In genomic region chr4:95247977-95248376, GRCm38 (mm10) we compare ENCODE assay signal across 32 mouse cellular contexts.
DNase-seq lines count a peak whose midpoint lies in the region; ATAC-seq and TF ChIP-seq lines count a peak whose summit lies in the region.
"Had no signal": no experiment of that assay in that cellular context is flagged by ENCODE, and none has a peak within 500 bp of the region (broad histone marks: within the 10 kb centered on the region; RNA-seq: fewer than 3 reads in every experiment).

No protein-coding gene starts in this region.

- no peak overlapping the region for H3K4me3 ChIP-seq in hindbrain, embryonic 14.5 days (replicated peaks; ENCODE audit: low read length)
- no peak overlapping the region for H3K4me3 ChIP-seq in hindbrain, embryonic 11.5 days (ENCODE audit: low read depth, low read length)
- no peak overlapping the region for H3K4me3 ChIP-seq in layer of hippocampus, adult 2 months
- H3K4me3 ChIP-seq: embryonic facial prominence, embryonic 13.5 days; forebrain, embryonic 10.5 days; forebrain, embryonic 15.5 days; hindbrain, embryonic 15.5 days; kidney, embryonic 15.5 days; limb, embryonic 12.5 days; liver, embryonic 15.5 days; megakaryocyte, embryonic 14.5 days; midbrain, embryonic 12.5 days; myocyte; neural tube, embryonic 12.5 days had no signal

- peak; percentile 6 for DNase-seq in hindbrain, embryonic 14.5 days (ENCODE audit: low spot score)
- no peak for DNase-seq in hindbrain, embryonic 11.5 days (ENCODE audit: low spot score)
- DNase-seq in lung, postnatal 14 days: peak; percentile 7
- DNase-seq in lung, postnatal 25 days (ENCODE audit: low spot score): no peak
- DNase-seq in left cerebral cortex, adult 9 months (ENCODE audit: low spot score in 2 of 2): no peak
- no peak for DNase-seq in layer of hippocampus, adult 2 months (ENCODE audit: low spot score in 2 of 2)
- DNase-seq: cerebellum, adult 9-10 months; gastrocnemius, postnatal 14 days; heart, adult 18-20 months; heart, postnatal 4 days; kidney, adult 11 months; layer of hippocampus, adult 9-11 months; lung, postnatal 10 days; right cerebral cortex, adult 18-20 months; spleen, adult 18-20 months; thymus, postnatal 25 days had no signal

- no peak overlapping the region for H3K9ac ChIP-seq in hindbrain, embryonic 14.5 days
- H3K9ac ChIP-seq in hindbrain, embryonic 11.5 days (ENCODE audit: low read depth, low read length): no peak overlapping the region
- H3K9ac ChIP-seq: embryonic facial prominence, embryonic 13.5 days; forebrain, embryonic 15.5 days; hindbrain, embryonic 15.5 days; kidney, embryonic 15.5 days; limb, embryonic 12.5 days; liver, embryonic 15.5 days; midbrain, embryonic 12.5 days; neural tube, embryonic 12.5 days had no signal

- TF ChIP-seq CTCF in layer of hippocampus, adult 2 months (conservative IDR thresholded peaks at IDR 0.05): no peak

- no peaks in the 10 kb centered on the region for H3K9me3 ChIP-seq in hindbrain, embryonic 14.5 days (ENCODE audit: control insufficient read depth, low read length)
- no peaks in the 10 kb centered on the region for H3K9me3 ChIP-seq in hindbrain, embryonic 11.5 days (ENCODE audit: control insufficient read depth, low read length)
- H3K9me3 ChIP-seq: embryonic facial prominence, embryonic 13.5 days; forebrain, embryonic 10.5 days; forebrain, embryonic 15.5 days; G1E; hindbrain, embryonic 15.5 days; kidney, embryonic 15.5 days; limb, embryonic 12.5 days; liver, embryonic 15.5 days; megakaryocyte, embryonic 14.5 days; midbrain, embryonic 12.5 days; neural tube, embryonic 12.5 days had no signal

- no peaks in the 10 kb centered on the region for H3K4me1 ChIP-seq in hindbrain, embryonic 14.5 days (replicated peaks; ENCODE audit: control insufficient read depth, insufficient read depth, low read length)
- no peaks in the 10 kb centered on the region for H3K4me1 ChIP-seq in hindbrain, embryonic 11.5 days (replicated peaks; ENCODE audit: control insufficient read depth, insufficient read depth, low read length)
- H3K4me1 ChIP-seq: embryonic facial prominence, embryonic 13.5 days; forebrain, embryonic 15.5 days; hindbrain, embryonic 15.5 days; kidney, embryonic 15.5 days; liver, embryonic 15.5 days; midbrain, embryonic 12.5 days; neural tube, embryonic 12.5 days had no signal

- no peak overlapping the region for H3K4me2 ChIP-seq in hindbrain, embryonic 14.5 days (replicated peaks)
- no peak overlapping the region for H3K4me2 ChIP-seq in hindbrain, embryonic 11.5 days (replicated peaks; ENCODE audit: low read depth, low read length)
- H3K4me2 ChIP-seq: embryonic facial prominence, embryonic 13.5 days; forebrain, embryonic 15.5 days; heart, embryonic 11.5 days; hindbrain, embryonic 15.5 days; kidney, embryonic 15.5 days; limb, embryonic 12.5 days; liver, embryonic 15.5 days; midbrain, embryonic 12.5 days; neural tube, embryonic 12.5 days had no signal

- H3K36me3 ChIP-seq in hindbrain, embryonic 14.5 days (replicated peaks; ENCODE audit: control insufficient read depth, insufficient read depth): no peaks in the 10 kb centered on the region
- H3K36me3 ChIP-seq in hindbrain, embryonic 11.5 days (ENCODE audit: control insufficient read depth, insufficient read depth, low read length): no peaks in the 10 kb centered on the region
- H3K36me3 ChIP-seq: embryonic facial prominence, embryonic 13.5 days; forebrain, embryonic 10.5 days; forebrain, embryonic 15.5 days; G1E; hindbrain, embryonic 15.5 days; kidney, embryonic 15.5 days; limb, embryonic 12.5 days; liver, embryonic 15.5 days; midbrain, embryonic 12.5 days; neural tube, embryonic 12.5 days had no signal

- 77% methylated on average over 1 of the region's 1 CpGs for WGBS in hindbrain, embryonic 14.5 days
- WGBS in hindbrain, embryonic 11.5 days: 90% methylated on average over 1 of the region's 1 CpGs

- H3K27ac ChIP-seq in hindbrain, embryonic 14.5 days: no peak overlapping the region
- no peak overlapping the region for H3K27ac ChIP-seq in hindbrain, embryonic 11.5 days (ENCODE audit: low read depth, low read length)
- H3K27ac ChIP-seq in layer of hippocampus, adult 2 months: no peak overlapping the region
- H3K27ac ChIP-seq: embryonic facial prominence, embryonic 13.5 days; forebrain, embryonic 10.5 days; forebrain, embryonic 15.5 days; hindbrain, embryonic 15.5 days; kidney, embryonic 15.5 days; limb, embryonic 12.5 days; liver, embryonic 15.5 days; midbrain, embryonic 12.5 days; neural tube, embryonic 12.5 days had no signal

- no peak for ATAC-seq in hindbrain, embryonic 14.5 days (ENCODE audit: low FRiP score)
- ATAC-seq in hindbrain, embryonic 11.5 days (ENCODE audit: low FRiP score): no peak
- ATAC-seq in common myeloid progenitor, adult 5-6 weeks (replicated peaks; ENCODE audit: low read depth, poor library complexity, severe bottlenecking): peak; percentile 63; the same call in 1 of the 2 replicates
- ATAC-seq: forebrain, embryonic 15.5 days; inflammation-experienced regulatory T-cells, adult 6 months; Patski had no signal

- H3K27me3 ChIP-seq in hindbrain, embryonic 14.5 days (ENCODE audit: control insufficient read depth, insufficient read depth, low read length): no peaks in the 10 kb centered on the region
- H3K27me3 ChIP-seq in hindbrain, embryonic 11.5 days (ENCODE audit: control insufficient read depth, insufficient read depth, low read length): no peaks in the 10 kb centered on the region
- H3K27me3 ChIP-seq: embryonic facial prominence, embryonic 13.5 days; forebrain, embryonic 15.5 days; hindbrain, embryonic 15.5 days; kidney, embryonic 15.5 days; limb, embryonic 12.5 days; liver, embryonic 15.5 days; megakaryocyte, embryonic 14.5 days; midbrain, embryonic 12.5 days; neural tube, embryonic 12.5 days; Patski had no signal

Comparison
In these comparisons a context has a peak if more than half of its experiments do, and no peak if none do; other contexts are left out.
1. DNase-seq: peak in hindbrain, embryonic 14.5 days (single experiment) and lung, postnatal 14 days (single experiment); none in hindbrain, embryonic 11.5 days (single experiment), lung, postnatal 25 days (single experiment), left cerebral cortex, adult 9 months (0 of 2) and layer of hippocampus, adult 2 months (0 of 2).